Mouse (Mus musculus) gastrocnemius, adult 2 months (tissue): Measurements from ENCODE around the gene BC049715. TPM values are rescaled to one million over a fixed set of nuclear protein-coding genes. Genes with fewer than 3 reads are reported as not detected.

Source experiments
- DNase-seq: peaks from one replicate; pipeline ENCODE4 v3.0.0; 2022
- H3K27ac ChIP-seq: fragments of 200-600 bp; 2 replicates; pipeline ENCODE4 v1.8.1; 2022; ENCODE audit warnings: mild to moderate bottlenecking
- H3K4me3 ChIP-seq: fragments of 200-600 bp; 2 replicates; pipeline ENCODE4 v1.8.1; 2022; ENCODE audit warnings: mild to moderate bottlenecking, moderate library complexity
- CTCF ChIP-seq: fragments of 200-600 bp; IDR thresholded peaks from 2 replicates; pipeline ENCODE4 v1.8.1; 2022; ENCODE audit warnings: antibody characterized with exemption, mild to moderate bottlenecking, moderate library complexity
- intact Hi-C: fragments of 180-260 bp; cut with DNase I; formaldehyde crosslinking; loops from one replicate; pipeline ENCODE4 v1.15.1; 2025
- total RNA-seq, 2 experiments: library from RNA; stranded (reverse); gene quantifications; 2 replicates each; pipeline ENCODE4 v1.2.3; 2021

Gene BC049715
- total RNA-seq, 2 experiments from 2014 or later = 0.28 TPM; not detected in 1

DNA sequence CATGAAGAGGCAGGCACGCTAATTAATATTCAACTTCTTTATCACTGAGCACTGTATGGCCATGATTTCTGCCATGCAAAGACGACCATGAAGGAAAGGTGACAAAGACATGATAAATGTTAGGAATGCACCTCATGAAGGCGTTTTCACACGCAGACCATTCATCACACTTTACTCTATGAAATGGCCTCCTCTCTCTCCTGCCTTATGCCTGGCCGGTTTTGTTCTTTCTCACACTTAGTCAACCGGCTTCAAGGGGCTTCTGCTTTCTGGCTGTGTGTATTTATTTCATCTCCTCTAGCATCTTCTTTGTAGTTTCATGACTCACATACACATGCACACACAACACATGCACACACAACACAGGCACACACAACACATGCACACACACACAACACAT, 26.2 kb upstream of the BC049715 start:
- no peak for DNase-seq
- no peak for TF ChIP-seq CTCF
- Histone ChIP-seq H3K4me3 (no peak overlapping the region), H3K27ac (no peak overlapping the region)
- intact Hi-C loops = loop anchor here (10.0 kb wide), 1 partner anchor 256 kb away; no protein-coding TSS in a partner anchor

DNA sequence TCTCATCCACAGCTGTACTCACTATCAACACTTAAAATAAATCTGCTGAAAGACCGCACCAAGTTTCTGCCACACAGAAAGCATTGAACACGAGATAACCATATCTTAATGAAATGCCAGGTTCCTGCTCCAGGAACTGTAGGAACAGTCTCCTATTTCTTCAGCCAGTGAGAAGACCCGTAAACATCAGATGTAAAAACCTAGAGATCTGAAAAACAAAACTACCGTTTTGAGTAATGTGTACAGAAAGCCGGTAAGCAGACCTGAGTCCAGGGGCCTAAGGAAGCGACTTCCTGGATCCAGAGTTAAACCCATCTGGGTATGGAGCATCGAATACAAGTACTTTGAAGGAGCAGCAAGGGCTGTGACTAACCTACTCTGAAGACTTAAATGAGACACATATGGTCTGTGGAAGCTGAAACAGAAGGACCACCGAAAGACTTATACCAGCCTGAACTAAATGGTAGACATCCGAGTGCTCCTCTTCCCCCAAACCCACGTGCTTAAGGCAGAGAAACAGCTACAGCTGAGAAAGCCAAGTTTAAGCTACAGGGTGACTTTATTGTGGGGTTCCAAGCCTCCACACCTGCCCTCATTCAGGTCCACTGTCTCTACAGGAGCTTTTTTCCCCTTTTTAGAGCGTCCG, 24.2 kb upstream of the BC049715 start:
- H3K27ac ChIP-seq = peak overlapping the region; percentile 98
- DNase-seq = no peak
- TF ChIP-seq CTCF = no peak
- H3K4me3 ChIP-seq = peak overlapping the region; percentile 74
- intact Hi-C loops = loop anchor here (10.0 kb wide), 1 partner anchor 258 kb away; no protein-coding TSS in a partner anchor

DNA sequence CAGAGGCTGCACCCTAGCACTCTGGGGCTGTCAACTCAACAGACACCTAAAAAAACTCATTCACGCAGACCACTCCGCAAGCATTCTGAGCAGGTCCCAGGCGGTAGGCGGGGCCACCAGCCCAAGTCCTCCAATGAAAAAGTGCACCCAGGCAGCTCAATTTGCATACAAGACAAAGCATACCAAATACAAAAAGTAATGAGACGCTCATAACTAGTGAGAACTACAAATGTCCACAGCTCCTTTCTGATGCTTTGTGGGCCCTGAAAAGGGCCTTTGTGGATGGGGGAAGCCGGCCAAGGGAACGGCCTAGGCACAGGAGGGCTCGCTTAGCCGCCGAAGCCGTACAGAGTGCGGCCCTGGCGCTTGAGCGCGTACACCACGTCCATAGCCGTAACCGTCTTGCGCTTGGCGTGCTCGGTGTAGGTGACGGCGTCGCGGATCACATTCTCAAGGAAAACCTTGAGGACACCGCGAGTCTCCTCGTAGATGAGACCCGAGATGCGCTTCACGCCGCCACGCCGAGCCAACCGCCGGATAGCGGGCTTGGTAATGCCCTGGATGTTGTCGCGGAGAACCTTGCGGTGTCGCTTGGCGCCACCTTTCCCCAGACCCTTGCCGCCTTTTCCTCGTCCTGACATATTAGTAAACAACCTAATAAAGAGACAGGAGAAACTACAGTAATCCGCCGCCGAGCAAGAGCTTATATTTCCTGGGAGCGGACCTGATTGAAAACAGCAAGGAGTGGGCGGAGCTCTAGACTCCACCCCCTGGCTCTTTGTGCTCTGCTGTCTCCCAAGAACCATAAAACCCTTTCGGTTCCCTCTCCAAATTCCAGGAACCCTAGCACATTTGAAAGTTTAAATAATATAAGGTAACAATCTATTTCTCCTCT, 23.4 kb upstream of the BC049715 start, which contains the start of gene Hist4h4:
Gene Hist4h4 (minus strand): TSS at position 677 of the 895 bp plus-strand sequence.
- peak within 1 kb of the TSS; percentile 98 for H3K27ac ChIP-seq
- peak within 1 kb of the TSS; percentile 74 for H3K4me3 ChIP-seq
- DNase-seq = peak; percentile 94
- no peak for TF ChIP-seq CTCF
- intact Hi-C loops = loop anchor here (1.0 to 10.0 kb wide), 2 partner anchors 23 to 259 kb away; partner anchors contain the start of gene BC049715

DNA sequence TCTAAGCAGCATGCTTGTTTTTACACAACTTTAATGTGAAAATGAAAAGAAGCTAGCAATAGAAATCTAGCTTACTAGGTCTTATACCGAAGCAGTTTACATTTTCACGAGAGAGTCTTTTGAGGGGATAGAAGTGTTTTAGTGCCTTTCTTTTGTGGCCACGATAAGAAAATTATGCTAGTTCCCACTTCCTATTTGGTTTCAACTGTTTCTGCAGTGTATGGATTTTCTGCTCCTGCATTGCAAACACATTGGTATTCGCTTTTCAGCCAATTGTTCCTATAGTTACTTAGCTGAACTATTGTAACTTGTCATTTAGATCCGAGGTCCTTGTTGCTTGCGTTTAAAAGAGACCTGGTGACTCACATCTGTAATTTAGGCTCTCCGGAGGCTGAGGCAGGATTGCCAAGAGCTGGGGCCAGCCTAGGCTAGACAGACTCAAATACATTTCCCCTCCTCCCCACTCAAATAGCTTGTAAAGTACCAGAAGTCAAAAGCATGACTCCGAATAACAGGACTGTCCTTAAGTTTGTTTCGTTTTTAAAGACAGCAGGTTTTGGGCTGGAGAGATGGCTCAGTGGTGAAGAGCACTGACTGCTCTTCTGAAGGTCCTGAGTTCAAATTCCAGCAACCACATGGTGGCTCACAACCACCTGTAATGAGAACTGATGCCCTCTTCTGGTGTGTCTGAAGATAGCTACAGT, 22.6 kb upstream of the BC049715 start:
- no peak for TF ChIP-seq CTCF
- Histone ChIP-seq H3K27ac (peak overlapping the region; percentile 98), H3K4me3 (peak overlapping the region; percentile 74)
- intact Hi-C loops = loop anchor here (1.0 to 10.0 kb wide), 2 partner anchors 22 to 260 kb away; partner anchors contain the start of gene BC049715
- no peak for DNase-seq

DNA sequence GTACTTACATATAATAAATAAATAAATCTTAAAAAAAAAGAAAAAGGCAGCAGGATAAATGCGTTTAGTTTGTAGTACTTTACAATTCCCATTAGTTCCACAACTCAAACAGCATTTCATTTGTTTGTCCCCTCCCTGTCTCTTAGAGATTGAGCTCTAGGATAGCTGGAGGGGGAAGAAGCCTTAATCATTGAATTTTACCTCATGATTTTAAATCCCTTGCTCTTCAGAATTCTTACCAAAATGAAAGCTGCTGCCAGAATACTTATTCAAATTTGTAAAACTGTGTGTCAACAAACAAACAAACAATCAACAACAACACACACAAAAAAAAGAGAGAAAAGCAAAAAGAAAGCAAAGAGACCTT, 22.0 kb upstream of the BC049715 start:
- intact Hi-C loops = loop anchor here (10.0 kb wide), 1 partner anchor 261 kb away; no protein-coding TSS in a partner anchor
- DNase-seq = no peak
- Histone ChIP-seq H3K4me3 (no peak overlapping the region), H3K27ac (peak overlapping the region; percentile 98)
- TF ChIP-seq CTCF = no peak

DNA sequence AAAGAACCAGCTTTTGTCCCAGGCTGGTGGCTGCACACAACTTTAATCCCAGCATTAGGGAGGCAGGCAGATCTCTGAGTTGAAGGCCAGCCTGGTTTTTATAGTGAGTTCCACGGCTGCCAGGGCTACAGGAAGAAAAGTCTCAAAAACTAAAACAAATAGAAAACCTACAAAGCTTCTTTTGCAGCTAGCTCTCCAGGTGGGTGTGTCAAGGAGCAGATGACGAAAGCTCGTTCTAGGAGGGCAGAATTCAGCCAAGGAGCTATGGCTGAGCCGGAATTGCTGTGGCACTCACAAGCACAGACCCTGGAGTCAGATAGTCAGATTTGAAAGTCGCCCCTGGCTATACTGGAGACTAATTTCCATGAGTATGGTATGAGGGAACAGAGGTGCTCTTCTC, 20.6 kb upstream of the BC049715 start:
- Histone ChIP-seq H3K27ac (no peak overlapping the region), H3K4me3 (no peak overlapping the region)
- no peak for DNase-seq
- intact Hi-C loops = loop anchor here (10.0 kb wide), 1 partner anchor 262 kb away; no protein-coding TSS in a partner anchor
- no peak for TF ChIP-seq CTCF

DNA sequence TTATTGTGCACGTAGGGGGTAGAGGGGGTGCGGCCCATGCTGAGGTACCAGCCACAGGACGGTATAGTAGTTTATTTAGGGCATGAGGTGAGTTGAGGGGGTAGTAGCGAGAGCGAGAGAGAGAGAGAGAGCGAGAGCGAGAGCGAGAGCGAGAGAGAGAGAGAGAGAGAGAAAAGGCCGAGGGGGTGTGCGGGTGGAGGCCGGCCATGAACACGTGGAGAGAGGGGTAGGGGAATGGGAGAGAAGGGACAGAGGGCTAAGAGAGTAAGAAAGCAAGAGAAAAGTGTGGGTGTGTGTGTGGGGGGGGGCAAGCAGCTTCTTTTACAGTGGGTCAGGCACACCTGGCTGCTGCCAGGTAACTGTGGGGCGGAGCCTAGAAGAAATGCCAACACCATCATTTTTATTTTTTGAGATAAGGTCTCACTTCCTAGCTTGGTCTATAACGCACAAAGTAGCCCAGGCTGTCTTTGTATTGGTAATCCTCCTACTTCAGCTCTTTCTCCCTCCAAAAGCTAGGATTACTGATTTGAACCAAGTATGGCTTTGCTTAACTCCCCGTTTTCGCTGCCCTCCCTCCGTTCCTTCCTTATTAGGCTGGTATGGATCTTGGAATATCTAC, 19.9 kb upstream of the BC049715 start:
- Histone ChIP-seq H3K27ac (peak overlapping the region; percentile 90), H3K4me3 (peak overlapping the region; percentile 93)
- no peak for TF ChIP-seq CTCF
- no peak for DNase-seq
- intact Hi-C loops = loop anchor here (10.0 kb wide), 1 partner anchor 263 kb away; no protein-coding TSS in a partner anchor

DNA sequence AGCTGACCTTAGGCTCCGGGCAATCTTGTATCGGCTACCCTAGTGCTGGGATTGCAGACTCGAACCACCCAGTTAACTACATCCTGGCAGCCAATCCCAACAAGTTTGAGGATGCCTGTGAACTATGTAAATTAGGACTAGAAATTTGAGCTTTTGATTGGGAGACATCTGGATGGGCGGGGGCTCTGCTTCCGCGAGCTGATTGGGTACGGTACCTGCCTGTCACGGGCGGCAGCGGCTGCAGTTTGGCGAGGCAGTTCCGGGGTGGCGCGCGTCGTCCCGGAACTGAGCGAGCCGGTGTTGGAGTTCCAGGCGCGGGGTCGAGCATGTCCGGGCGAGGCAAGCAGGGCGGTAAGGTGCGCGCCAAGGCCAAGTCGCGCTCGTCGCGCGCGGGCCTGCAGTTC, 19.4 kb upstream of the BC049715 start, which contains the start of gene H2afj:
Gene H2afj (plus strand): TSS at position 231 of the 404 bp plus-strand sequence.
- Histone ChIP-seq H3K4me3 (peak within 1 kb of the TSS; percentile 93), H3K27ac (peak within 1 kb of the TSS; percentile 90)
- intact Hi-C loops = loop anchor here (10.0 kb wide), 1 partner anchor 263 kb away; no protein-coding TSS in a partner anchor
- DNase-seq = peak; percentile 99
- no peak for TF ChIP-seq CTCF

DNA sequence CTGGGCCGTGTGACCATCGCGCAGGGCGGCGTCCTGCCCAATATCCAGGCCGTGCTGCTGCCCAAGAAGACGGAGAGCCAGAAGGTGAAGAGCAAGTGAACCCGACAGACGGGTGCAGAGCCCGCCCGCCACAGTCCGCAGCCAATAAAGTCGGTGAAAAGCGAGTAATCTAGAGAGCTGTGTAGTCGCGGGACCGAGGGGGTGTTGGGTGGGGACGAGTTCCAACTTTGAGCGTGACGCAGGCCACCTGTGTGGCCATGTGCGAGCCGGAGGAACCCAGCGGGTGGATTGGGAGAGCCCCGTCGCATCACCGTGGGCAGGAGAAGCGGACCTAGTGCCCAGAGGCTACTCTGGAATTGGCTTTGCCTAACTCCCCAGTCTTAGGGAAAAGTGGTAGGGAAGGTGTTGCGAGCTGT, 18.8 kb upstream of the BC049715 start:
- Histone ChIP-seq H3K27ac (peak overlapping the region; percentile 90), H3K4me3 (peak overlapping the region; percentile 93)
- TF ChIP-seq CTCF = no peak
- intact Hi-C loops = loop anchor here (10.0 kb wide), 1 partner anchor 264 kb away; no protein-coding TSS in a partner anchor
- DNase-seq = no peak

DNA sequence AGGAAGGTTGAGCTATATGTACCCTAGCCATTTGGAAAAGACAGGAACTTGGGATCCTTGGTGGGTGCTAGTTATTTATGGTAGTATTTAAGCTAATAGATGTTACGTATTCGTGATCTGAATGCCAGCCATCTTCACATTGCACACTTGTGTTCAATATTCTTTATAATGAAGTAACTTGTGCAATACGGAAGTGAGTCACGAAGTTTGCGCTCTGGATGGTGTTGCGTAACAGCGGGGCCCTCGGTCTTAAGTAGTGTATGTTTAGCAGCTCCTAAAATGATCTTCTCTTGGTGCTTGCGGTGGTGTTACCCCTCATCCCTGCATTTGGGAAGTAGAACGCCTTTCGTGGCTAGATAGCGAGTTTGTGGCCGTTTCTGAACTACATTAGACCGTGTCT, 18.3 kb upstream of the BC049715 start:
- intact Hi-C loops = loop anchor here (10.0 kb wide), 1 partner anchor 264 kb away; no protein-coding TSS in a partner anchor
- H3K27ac ChIP-seq = peak overlapping the region; percentile 90
- H3K4me3 ChIP-seq = peak overlapping the region; percentile 93
- DNase-seq = peak; percentile 52
- no peak for TF ChIP-seq CTCF

DNA sequence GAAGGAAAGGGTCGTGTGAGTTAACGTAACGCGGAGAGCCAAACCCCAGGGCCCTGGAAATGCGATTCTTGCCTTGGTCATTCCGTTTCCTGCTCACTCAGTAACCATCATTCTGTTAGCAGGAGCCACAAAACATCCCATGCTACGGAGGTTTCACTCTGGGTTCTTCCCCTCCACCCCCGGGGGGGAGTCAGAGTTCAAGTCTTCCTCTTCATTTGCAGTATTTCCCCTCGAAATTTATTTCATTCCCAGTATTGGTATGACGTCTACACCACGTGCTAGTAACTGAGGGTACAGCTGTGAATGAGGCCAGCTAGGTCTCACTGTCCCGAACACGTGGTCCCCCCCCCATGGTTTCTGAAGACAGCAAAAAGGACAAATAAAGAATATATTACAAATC, 17.8 kb upstream of the BC049715 start:
- intact Hi-C loops = loop anchor here (10.0 kb wide), 1 partner anchor 265 kb away; no protein-coding TSS in a partner anchor
- peak overlapping the region; percentile 93 for H3K4me3 ChIP-seq
- DNase-seq = no peak
- no peak overlapping the region for H3K27ac ChIP-seq
- no peak for TF ChIP-seq CTCF
